Mouse (Mus musculus) layer of hippocampus, postnatal 36 days (tissue): ENCODE measurements at regions not wholly inside any gene's neighbourhood (a gene's known extent, or its start where the extent isn't known, plus 50 kb on each side); places are given as distances from the start of the nearest gene placed in this dataset.

Source experiments
- microRNA-seq, 2 experiments: library from miRNA; unstranded; fragments of <30 nt; microRNA quantifications; one replicate each; pipeline ENCODE4 v1.2.0; 2021

Small RNAs in the stretch of these regions (microRNA-seq; reads per million reads assigned to microRNA genes)
- 0 reads per million in 2 experiments for gene Gm24271
